ENCODE assay signal across 8 mouse cellular contexts in the genomic region with DNA sequence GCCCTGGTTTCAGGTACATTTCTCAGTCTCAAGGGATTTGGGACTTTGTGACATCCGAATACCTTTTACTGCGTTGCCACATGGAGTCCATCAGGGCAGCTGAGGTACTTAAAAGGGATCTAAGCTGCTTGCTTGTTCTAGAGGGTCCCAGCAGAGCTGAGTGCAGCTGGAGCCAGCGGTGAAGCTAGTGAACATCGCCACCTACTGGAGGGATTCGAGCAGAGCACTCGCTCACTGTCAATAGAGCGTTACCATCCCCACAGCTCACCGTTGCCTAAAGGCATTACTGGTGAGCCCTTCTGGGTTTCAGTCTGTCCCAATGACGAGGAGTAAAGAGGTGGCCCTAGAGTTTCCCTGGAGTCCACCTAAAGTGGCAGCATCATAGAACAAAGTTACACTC. TPM values are rescaled to one million over a fixed set of nuclear protein-coding genes. Genes with fewer than 3 reads are reported as not detected.
DNase-seq lines count a peak whose midpoint lies in the region; ATAC-seq and TF ChIP-seq lines count a peak whose summit lies in the region.

No protein-coding gene starts in this region.

- no peaks in the 10 kb centered on the region for H3K9me3 ChIP-seq in forebrain, embryonic 14.5 days (replicated peaks; ENCODE audit: control insufficient read depth, low read length)
- H3K9me3 ChIP-seq in hindbrain, postnatal 0 days (ENCODE audit: low read length): no peaks in the 10 kb centered on the region
- peaks cover 5% of the 10 kb centered on the region for H3K9me3 ChIP-seq in midbrain, embryonic 10.5 days (replicated peaks)

- DNase-seq in left cerebral cortex, adult 2 months (ENCODE audit: extremely low spot score in 1 of 2, low spot score in 2 of 2): peak; percentile 61 to 66
- no peak for DNase-seq in left cerebral cortex, adult 8-10 months (ENCODE audit: low spot score in 2 of 2)
- peak; percentile 58 for DNase-seq in c-Kit-positive CD71-positive TER-119-negative erythroid progenitor cells, embryonic 14.5 days (ENCODE audit: low read depth)
- peak; percentile 85 for DNase-seq in forebrain, embryonic 14.5 days (ENCODE audit: low spot score)
- DNase-seq in hindbrain, postnatal 0 days (ENCODE audit: low spot score): peak; percentile 92
- DNase-seq in left cerebral cortex, postnatal 4 days: peak; percentile 75
- DNase-seq in midbrain, embryonic 10.5 days (ENCODE audit: low spot score): peak; percentile 82
- DNase-seq in spleen, postnatal 4 days (ENCODE audit: low spot score in 2 of 2): peak; percentile 56 to 84

- H3K4me2 ChIP-seq in forebrain, embryonic 14.5 days (ENCODE audit: low read length): no peak overlapping the region
- H3K4me2 ChIP-seq in hindbrain, postnatal 0 days (ENCODE audit: low read depth, low read length): no peak overlapping the region

- H3K27me3 ChIP-seq in forebrain, embryonic 14.5 days (replicated peaks; ENCODE audit: control insufficient read depth, insufficient read depth, low read length): no peaks in the 10 kb centered on the region
- no peaks in the 10 kb centered on the region for H3K27me3 ChIP-seq in hindbrain, postnatal 0 days (ENCODE audit: insufficient read depth, low read length)
- no peaks in the 10 kb centered on the region for H3K27me3 ChIP-seq in midbrain, embryonic 10.5 days (ENCODE audit: low read depth, poor library complexity, severe bottlenecking)

- ATAC-seq in forebrain, embryonic 14.5 days: peak; percentile 93
- peak; percentile 90 for ATAC-seq in hindbrain, postnatal 0 days

- H3K36me3 ChIP-seq in forebrain, embryonic 14.5 days (ENCODE audit: control insufficient read depth, insufficient read depth, low read length): peaks cover 21% of the 10 kb centered on the region
- peaks cover 17% of the 10 kb centered on the region for H3K36me3 ChIP-seq in hindbrain, postnatal 0 days (ENCODE audit: insufficient read depth, low read length)
- H3K36me3 ChIP-seq in midbrain, embryonic 10.5 days: peaks cover 6% of the 10 kb centered on the region

- no peak overlapping the region for H3K9ac ChIP-seq in forebrain, embryonic 14.5 days (ENCODE audit: low read length)
- no peak overlapping the region for H3K9ac ChIP-seq in hindbrain, postnatal 0 days (replicated peaks; ENCODE audit: low read length)

- no peaks in the 10 kb centered on the region for H3K4me1 ChIP-seq in forebrain, embryonic 14.5 days (ENCODE audit: control insufficient read depth, insufficient read depth, low read length)
- H3K4me1 ChIP-seq in hindbrain, postnatal 0 days (ENCODE audit: insufficient read depth, low read length): no peaks in the 10 kb centered on the region
- peaks cover 14% of the 10 kb centered on the region; the same call in 1 of the 2 replicates for H3K4me1 ChIP-seq in midbrain, embryonic 10.5 days

- no peak overlapping the region for H3K4me3 ChIP-seq in left cerebral cortex, adult 2 months
- no peak overlapping the region for H3K4me3 ChIP-seq in forebrain, embryonic 14.5 days (ENCODE audit: low read depth, low read length)
- H3K4me3 ChIP-seq in hindbrain, postnatal 0 days (ENCODE audit: low read length): no peak overlapping the region
- no peak overlapping the region for H3K4me3 ChIP-seq in midbrain, embryonic 10.5 days

- intact Hi-C loops in left cerebral cortex, adult 2 months (cut with DNase I): no loop called here
- intact Hi-C loops in left cerebral cortex, postnatal 4 days (cut with DNase I): no loop called here

- TF ChIP-seq CTCF in left cerebral cortex, adult 2 months (IDR thresholded peaks at IDR 0.05): peak; percentile 84
- peak; percentile 95 for TF ChIP-seq CTCF in hindbrain, postnatal 0 days (IDR thresholded peaks at IDR 0.05; ENCODE audit: low read depth)

- H3K27ac ChIP-seq in left cerebral cortex, adult 2 months: no peak overlapping the region
- H3K27ac ChIP-seq in forebrain, embryonic 14.5 days (ENCODE audit: low read depth, low read length): no peak overlapping the region
- no peak overlapping the region for H3K27ac ChIP-seq in hindbrain, postnatal 0 days
- H3K27ac ChIP-seq in midbrain, embryonic 10.5 days (replicated peaks): peak overlapping the region; percentile 49; the same call in 1 of the 2 replicates

- WGBS in forebrain, embryonic 14.5 days: 3% methylated on average over 9 of the region's 9 CpGs
- 5% methylated on average over 9 of the region's 9 CpGs for WGBS in hindbrain, postnatal 0 days
- 5% methylated on average over 9 of the region's 9 CpGs for WGBS in midbrain, embryonic 10.5 days

RNA-seq across cellular contexts. Expression of gene Morc3, which starts 46.1 kb away (rescaled TPM):
- 10 to 100 TPM; 24.5 to 24.7 TPM for total RNA-seq in left cerebral cortex, adult 2 months (2021)
- 10 to 100 TPM; 27.7 to 34.8 (median 29.4) TPM for total RNA-seq in left cerebral cortex, adult 8-10 months (2022)
- 32.1 and 36.1 TPM in 2 replicates for polyA plus RNA-seq in forebrain, embryonic 14.5 days (2014; fragmentation: Nextera tagmentation; extraction: Ambion mirVana)
- 19.2 and 25.2 TPM in 2 replicates for total RNA-seq in hindbrain, postnatal 0 days (2014; rRNA removed)
- polyA plus RNA-seq in hindbrain, postnatal 0 days (2015; fragmentation: Nextera tagmentation; extraction: Ambion mirVana): 22.2 and 24.1 TPM in 2 replicates
- total RNA-seq in left cerebral cortex, postnatal 4 days (2021): 10 to 100 TPM; 38.0 to 45.6 TPM
- polyA plus RNA-seq in midbrain, embryonic 10.5 days (2016; fragmentation: Nextera tagmentation; extraction: Ambion mirVana): 29.5 and 31.6 TPM in 2 replicates

Comparison
In these comparisons a context has a peak if more than half of its experiments do, and no peak if none do; other contexts are left out.
1. DNase-seq: peak in left cerebral cortex, adult 2 months (2 of 2), c-Kit-positive CD71-positive TER-119-negative erythroid progenitor cells, embryonic 14.5 days (single experiment), forebrain, embryonic 14.5 days (single experiment), hindbrain, postnatal 0 days (single experiment), left cerebral cortex, postnatal 4 days (single experiment), midbrain, embryonic 10.5 days (single experiment) and spleen, postnatal 4 days (2 of 2); none in left cerebral cortex, adult 8-10 months (0 of 2).